Mouse (Mus musculus) kidney, postnatal 14 days (tissue): ENCODE measurements around the gene Pou2f3.

Source experiments
- DNase-seq: peaks from one replicate; pipeline ENCODE4 v3.0.0; 2022; ENCODE audit warnings: mixed read lengths

Gene Pou2f3

DNA sequence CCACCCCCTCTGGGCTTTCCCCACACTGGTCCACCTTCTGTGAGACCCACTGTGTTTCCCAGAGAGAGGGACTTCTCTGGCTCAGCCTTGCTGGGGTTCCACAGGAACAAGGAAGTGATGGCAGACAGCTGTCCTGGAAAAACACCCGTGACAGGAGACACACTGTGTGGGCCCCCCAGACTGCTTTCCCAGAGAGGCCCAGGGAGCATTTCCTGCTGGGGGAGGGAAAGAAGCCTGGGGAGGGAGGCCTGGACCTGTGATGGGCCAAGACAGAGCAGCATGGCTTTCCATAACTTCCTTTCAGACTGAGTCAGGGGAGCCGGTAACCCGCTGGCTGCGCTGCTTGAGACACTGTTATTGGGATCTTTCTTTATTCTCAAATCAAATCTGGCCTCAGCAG lies 20.7 kb upstream of the Pou2f3 start:
- DNase-seq, result peak; percentile 74

GRCm38 (mm10) chr9:43229962-43230361 lies 19.8 kb upstream of the Pou2f3 start:
- no peak for DNase-seq

- no peak for DNase-seq
Measured at GRCm38 (mm10) chr9:43229398-43229895, 19.3 kb upstream of the Pou2f3 start.

- no peak for DNase-seq
Measured at GRCm38 (mm10) chr9:43228745-43229144, 18.6 kb upstream of the Pou2f3 start.

GRCm38 (mm10) chr9:43227626-43228025 lies 17.5 kb upstream of the Pou2f3 start:
- no peak for DNase-seq

GRCm38 (mm10) chr9:43226573-43227160 lies 16.5 kb upstream of the Pou2f3 start:
- DNase-seq, result peak; percentile 72

DNA sequence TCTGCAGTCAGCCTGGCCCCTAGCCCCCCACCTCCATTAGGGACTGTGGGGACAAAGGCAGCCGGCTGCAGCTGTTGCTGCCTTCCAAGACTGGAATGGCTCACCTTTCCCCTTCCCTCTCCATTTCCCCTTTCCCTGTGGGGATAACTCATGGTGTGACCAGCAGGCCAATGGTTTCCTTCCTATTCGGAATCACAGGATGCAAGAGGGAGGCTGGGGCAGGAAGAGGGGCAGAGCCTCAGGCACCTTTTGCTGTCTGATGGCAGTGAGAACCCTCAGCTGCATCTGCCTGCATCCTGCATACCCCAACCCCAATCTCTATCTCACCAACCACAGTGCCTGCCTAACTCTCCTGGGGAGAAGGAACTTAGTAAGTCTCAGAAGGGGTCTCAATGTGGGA lies 15.3 kb upstream of the Pou2f3 start:
- DNase-seq, result no peak

DNA sequence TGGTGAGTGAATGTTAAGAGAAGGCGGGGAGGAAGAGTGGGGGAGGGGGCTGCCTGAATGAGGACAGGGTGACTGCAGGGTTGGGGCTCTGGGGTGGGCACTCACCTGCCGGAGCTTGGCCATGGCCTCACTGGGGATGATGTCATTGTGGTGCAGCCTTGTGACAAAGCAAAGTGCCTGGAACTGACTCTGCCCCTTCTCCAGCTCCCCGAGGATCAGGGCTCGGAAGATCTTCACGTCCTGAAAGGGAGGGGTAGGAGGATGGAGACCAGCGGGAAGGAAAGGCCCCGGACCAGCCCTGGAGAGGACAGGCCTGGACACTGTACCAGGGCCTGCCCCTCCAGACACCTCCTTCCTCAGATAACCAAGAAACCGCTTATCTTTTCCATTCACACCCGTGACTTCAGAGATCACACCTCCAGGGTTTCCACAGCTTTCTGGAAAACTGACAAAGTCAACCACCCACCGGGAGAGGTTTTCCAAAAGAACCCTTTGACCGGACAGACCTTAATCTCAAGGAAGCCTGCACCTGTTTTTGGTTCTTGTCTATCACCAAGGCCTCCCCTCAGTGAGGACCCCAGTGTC lies 14.7 kb upstream of the Pou2f3 start:
- DNase-seq, result no peak

DNA sequence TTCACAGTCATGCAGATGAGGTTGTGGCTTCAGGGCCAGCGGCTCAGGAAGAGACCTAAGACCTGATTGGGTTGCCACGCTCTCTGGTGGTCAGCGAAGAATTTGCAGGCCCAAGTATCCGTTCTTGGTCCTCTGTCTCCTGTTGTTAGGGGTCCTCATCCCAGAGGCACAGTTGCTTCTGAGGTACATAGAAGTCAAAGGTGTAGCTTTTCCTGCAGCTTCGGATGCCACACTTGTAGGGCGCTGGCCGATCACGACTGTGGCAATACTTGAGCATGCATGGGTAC lies 12.2 kb upstream of the Pou2f3 start:
- DNase-seq, result no peak

DNA sequence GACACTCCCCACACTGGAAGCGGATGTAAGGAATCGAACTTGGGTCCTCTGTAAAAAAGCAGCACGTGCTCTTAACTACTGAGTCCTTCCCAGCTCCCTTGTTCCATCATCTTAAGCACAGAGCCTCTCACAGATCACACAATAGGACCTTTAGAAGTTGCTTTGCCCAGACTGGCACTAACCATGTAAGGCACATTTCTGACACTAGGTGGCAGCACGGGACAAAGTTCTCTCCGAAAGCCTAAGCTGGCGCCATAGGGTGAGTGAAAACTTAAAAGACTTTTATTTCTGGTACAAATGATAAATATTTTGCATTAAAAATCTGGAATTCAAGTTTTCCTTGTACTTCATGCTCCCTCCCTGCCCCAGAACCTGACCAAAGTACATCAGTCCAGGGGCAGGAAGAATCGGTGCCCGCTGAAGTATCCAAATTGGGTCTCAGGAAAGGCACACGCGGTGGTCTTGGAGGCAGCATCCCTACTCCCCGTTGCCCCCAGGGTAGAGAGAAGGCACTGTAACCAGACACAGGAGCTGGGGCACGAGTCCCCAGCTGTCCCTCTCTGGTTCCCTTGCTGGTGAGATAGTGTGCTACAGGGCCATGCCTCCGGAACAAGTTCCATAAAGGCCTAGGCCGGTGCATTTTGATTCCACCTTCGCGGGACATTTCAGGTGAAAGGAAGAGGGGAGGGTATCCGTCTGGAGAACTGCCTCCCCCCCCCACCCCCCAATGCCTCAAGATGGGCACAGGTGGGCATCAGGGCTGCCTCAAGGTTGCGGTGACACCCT lies 11.7 kb upstream of the Pou2f3 start:
- DNase-seq, result peak; percentile 89

GRCm38 (mm10) chr9:43210771-43211450 lies 742 bp upstream of the Pou2f3 start:
- peak; percentile 74 for DNase-seq

GRCm38 (mm10) chr9:43206022-43206390 lies 4.2 kb downstream of the Pou2f3 start:
- no peak for DNase-seq

DNA sequence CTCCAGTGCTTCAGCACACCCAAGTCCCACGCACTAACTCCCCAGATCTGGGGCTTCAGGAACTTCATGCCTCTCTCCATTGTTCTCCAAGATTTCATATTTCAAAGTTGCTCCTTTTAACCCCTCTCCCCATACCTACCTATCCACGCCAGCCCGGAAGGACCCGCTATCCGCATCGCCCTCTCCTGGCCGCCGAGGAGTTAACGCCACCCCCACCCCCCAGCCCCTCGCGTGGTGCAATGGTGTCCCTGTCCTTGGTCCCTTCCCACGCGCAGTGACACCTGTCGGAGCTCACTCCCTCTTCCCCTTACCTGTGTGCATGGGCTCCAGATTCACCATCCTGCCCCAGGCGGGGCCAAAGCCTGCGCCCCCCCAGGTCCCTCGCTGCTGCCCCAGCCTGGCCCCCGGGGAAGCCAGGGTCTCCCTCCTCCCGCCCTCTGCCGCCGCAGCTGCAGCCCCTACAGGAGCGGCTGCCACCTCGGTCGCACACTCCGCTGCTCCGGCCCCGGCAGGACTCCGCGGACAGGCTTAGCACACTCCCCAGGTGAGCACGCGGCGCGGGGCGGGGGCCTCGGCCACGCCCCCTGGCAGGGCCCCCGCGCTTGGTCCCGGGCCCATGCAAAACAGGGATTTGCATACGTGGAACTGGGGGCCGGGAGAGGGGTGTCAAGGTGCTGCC lies 4.7 kb downstream of the Pou2f3 start:
- no peak for DNase-seq

GRCm38 (mm10) chr9:43200212-43200611 lies 10.0 kb downstream of the Pou2f3 start:
- no peak for DNase-seq

- no peak for DNase-seq
Measured at GRCm38 (mm10) chr9:43194001-43194400, 16.2 kb downstream of the Pou2f3 start.

DNA sequence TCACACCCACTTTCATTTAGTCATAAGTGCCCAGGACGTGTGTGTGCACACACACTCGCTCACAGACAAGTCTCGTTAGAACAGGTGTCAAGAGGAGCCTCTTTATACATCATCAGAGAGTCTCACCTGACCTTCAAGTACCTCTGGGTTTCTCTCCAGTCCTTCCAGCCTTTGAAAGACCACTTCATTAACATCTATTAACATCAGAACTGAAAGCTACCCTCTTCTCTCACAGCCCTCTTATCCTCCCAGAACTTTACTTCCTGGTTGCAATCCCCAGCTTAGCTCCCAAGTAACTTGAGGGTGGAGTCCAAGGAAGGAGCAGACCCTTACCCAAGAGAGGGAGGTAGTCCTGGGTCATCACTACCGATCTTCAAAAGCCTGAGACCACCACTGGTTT lies 18.6 kb downstream of the Pou2f3 start:
- DNase-seq, result no peak

- no peak for DNase-seq
Measured at GRCm38 (mm10) chr9:43189021-43189356, 21.2 kb downstream of the Pou2f3 start.

- no peak for DNase-seq
Measured at GRCm38 (mm10) chr9:43188309-43189020, 21.7 kb downstream of the Pou2f3 start.

GRCm38 (mm10) chr9:43179614-43180013 lies 30.6 kb downstream of the Pou2f3 start:
- peak; percentile 38 for DNase-seq

GRCm38 (mm10) chr9:43178172-43178571 lies 32.0 kb downstream of the Pou2f3 start:
- DNase-seq, result peak; percentile 8

DNA sequence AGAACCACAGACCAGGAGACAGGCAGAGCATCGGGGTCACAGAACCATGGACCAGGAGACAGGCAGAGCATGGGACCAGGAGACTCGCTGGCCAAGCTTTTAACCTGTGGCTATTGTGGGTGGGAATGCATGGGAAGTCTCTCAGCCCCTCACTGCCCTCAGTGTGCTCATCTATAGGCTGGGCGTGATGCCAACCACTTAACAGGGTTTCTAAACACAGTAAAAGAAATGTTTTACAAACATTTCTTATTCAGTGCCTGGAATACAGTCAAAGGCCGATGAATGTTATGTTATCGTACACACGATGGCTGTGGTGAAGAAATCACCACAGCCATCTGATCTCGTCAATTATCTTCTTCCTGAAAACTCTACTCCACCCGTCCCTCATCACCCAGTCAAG lies 43.1 kb downstream of the Pou2f3 start:
- DNase-seq, result no peak

- no peak for DNase-seq
Measured at GRCm38 (mm10) chr9:43166346-43166745, 43.8 kb downstream of the Pou2f3 start.

DNA sequence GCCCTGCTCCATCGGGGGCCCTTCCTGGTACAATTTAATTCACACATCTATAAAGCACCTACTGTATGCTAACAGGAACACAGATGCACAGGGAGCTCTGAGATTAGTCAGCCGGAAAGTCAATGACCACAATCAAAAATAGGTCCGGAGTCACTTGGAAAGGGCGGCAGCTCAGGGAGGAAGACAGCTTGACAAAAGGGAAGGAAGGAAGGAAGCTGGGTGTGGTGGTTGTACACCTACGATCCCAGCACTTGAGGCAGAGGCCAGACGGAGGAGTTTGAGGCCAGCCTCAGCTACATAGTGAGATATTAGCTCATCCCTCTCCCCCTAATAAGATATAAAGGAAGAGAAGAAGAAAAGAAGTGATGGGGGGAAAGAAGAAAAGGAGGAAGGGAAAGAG lies 54.2 kb downstream of the Pou2f3 start:
- DNase-seq, result no peak
